ENCODE assay signal across 16 mouse cellular contexts in genomic region chr16:65657829-65658228, GRCm38 (mm10).
"Had no signal": no experiment of that assay in that cellular context is flagged by ENCODE, and none has a peak within 500 bp of the region (broad histone marks: within the 10 kb centered on the region; RNA-seq: fewer than 3 reads in every experiment).

No protein-coding gene starts in this region.

- H3K9ac ChIP-seq: kidney, embryonic 15.5 days; limb, embryonic 12.5 days; limb, embryonic 15.5 days; liver, embryonic 14.5 days; liver, postnatal 0 days; lung, embryonic 14.5 days had no signal

- H3K4me1 ChIP-seq: kidney, embryonic 15.5 days; limb, embryonic 12.5 days had no signal

- DNase-seq: kidney, adult 11 months; kidney, adult 8-10 months; kidney, postnatal 10 days; kidney, postnatal 4 days; left cerebral cortex, postnatal 4 days; liver, postnatal 0 days; lung, embryonic 14.5 days; thymus, adult 18-20 months; thymus, postnatal 36 days had no signal

- H3K27me3 ChIP-seq: kidney, embryonic 15.5 days; limb, embryonic 12.5 days; limb, embryonic 15.5 days had no signal

- H3K9me3 ChIP-seq: kidney, embryonic 15.5 days; limb, embryonic 12.5 days; limb, embryonic 15.5 days had no signal

- ATAC-seq: liver, postnatal 0 days; lung, postnatal 0 days had no signal

- H3K4me3 ChIP-seq: kidney, embryonic 15.5 days; limb, embryonic 12.5 days; limb, embryonic 15.5 days had no signal

- H3K4me2 ChIP-seq: kidney, embryonic 15.5 days; limb, embryonic 12.5 days; limb, embryonic 15.5 days; liver, embryonic 11.5 days; lung, embryonic 14.5 days had no signal

- H3K36me3 ChIP-seq: kidney, embryonic 15.5 days; limb, embryonic 12.5 days; limb, embryonic 15.5 days had no signal

- H3K27ac ChIP-seq: kidney, embryonic 15.5 days; limb, embryonic 12.5 days; limb, embryonic 15.5 days; liver, embryonic 14.5 days; macrophage had no signal
